Mouse (Mus musculus): ENCODE measurements around the gene Tnrc6c.
A peak's percentile ranks its signal among the peaks of the same experiment; 100 is the strongest.

Tnrc6c gene

DNA sequence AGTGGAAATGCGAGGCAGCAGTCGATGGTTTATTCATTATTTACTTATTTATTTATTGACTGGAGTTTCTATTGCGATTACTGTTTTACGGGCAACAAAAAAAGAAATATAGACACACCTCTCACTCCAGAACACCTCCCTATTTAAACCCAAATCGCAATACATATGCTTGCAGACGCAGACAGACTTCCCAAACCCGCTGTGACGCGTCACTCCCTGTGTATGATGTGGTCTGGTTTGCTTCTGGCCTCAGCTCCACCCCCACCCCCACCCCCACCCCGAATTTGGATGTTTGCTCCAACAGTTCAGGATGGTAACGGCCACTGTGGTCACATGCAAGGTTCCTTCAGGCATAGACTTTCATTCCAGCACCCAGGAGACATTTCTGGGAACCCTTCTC, 15.3 kb upstream of the Tnrc6c start:
- no peak for DNase-seq

DNA sequence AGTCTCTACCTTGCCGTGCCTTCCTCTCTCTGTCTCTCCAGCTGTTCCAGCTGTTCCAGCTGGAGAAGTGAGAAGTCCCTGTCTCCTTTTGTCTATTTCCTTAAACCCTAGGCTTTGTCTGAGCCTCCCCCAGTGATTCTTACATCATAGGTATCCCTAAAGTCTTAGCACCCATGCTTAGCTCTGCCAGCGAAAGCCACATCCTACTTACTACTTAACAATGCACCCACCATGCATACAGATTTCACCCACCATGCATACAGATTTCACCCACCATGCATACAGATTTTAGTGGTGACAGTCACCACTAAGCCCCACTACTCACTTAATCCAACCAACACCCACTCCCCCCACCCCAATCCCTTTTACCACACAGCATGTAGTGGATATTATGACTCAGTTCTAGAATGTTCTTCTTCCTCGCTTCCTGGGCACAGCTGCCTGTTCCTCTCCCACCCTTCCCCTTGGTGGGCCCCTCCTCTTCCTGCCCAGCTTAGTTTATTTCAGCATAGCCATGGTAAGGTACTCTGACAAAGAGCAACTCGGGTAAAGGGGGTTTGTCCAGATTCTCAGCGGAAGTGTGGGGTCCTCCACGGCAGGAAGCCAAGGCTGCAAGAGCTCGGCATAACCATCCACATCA, 14.6 kb upstream of the Tnrc6c start:
- DNase-seq: no peak

DNA sequence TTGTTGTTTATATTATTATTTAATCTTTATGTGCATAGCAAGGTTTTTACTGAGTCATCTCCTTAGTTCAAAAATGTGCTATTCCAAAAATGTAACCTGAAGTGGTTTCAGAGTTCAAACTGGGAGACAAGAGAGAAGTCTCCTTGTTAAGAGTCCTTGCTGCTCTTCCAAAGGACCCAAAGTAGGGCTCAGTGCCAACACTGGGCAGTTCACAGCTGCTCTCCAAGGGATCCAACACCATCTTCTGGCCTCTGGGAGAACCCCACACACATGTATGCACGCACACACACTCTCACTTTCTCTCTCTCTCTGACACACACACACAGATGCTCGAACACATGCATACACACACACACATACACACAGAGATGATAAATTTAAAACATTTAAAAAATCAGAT, 11.9 kb upstream of the Tnrc6c start:
- DNase-seq: peak; percentile 33 to 50

DNA sequence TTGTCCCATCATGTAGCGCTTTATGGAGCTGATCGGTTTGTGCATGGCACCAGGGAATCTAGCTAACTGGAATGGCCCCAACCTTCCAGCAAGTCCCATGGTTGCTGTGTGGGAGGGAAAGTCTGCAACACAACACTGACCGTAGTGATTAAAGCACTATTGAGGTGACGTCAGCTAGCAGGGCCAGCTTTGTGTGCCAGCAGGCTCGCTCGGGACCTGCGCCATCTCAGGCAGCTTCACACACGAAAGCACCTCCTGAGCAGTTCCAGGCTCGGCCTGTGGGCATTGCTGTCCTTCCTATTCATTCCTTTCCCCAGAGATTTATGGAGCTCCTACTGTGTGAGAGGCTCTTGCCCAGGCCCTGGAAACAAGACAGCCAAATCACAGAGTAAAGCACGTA, 10.8 kb upstream of the Tnrc6c start:
- peak; percentile 64 to 69 for DNase-seq

DNA sequence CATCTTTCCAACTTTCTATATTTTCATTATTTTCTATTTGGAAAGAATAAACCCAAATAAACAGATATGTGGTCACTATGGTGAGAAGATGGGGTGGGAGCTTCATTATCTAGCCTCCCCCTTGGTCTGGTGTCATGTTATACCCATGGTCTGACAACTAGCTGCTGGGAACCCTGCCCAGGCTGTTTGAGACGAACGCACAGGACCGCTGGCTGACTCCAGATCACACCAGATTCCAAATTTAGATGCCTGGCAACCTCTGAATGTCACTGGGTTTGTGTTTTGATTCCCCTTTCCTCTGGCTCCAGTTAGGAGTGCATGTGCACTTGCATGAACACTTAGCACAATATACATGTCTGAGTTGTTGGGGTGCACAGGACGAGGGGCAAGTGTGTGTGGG, 7.3 kb upstream of the Tnrc6c start:
- DNase-seq: peak; percentile 31 to 38

DNA sequence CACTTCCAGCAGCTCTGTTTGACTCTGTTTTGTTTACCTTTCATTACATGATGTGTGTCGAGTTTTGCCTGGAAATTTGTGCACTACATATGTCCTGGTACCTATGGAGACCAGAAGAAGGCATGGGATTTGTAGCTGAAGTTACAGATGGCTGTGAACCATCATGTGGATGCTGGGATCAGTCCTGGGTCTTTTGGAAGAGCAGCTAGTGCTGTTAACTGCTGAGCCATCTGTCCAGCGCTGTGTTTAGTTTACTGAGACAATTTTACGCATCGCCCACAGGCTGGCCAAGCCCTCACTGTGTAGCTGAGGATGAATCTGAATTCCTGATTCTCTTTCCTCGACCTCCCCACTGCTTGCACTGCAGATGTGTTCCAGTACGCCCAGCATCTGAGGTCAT, 6.1 kb upstream of the Tnrc6c start:
- peak; percentile 26 to 32 for DNase-seq

DNA sequence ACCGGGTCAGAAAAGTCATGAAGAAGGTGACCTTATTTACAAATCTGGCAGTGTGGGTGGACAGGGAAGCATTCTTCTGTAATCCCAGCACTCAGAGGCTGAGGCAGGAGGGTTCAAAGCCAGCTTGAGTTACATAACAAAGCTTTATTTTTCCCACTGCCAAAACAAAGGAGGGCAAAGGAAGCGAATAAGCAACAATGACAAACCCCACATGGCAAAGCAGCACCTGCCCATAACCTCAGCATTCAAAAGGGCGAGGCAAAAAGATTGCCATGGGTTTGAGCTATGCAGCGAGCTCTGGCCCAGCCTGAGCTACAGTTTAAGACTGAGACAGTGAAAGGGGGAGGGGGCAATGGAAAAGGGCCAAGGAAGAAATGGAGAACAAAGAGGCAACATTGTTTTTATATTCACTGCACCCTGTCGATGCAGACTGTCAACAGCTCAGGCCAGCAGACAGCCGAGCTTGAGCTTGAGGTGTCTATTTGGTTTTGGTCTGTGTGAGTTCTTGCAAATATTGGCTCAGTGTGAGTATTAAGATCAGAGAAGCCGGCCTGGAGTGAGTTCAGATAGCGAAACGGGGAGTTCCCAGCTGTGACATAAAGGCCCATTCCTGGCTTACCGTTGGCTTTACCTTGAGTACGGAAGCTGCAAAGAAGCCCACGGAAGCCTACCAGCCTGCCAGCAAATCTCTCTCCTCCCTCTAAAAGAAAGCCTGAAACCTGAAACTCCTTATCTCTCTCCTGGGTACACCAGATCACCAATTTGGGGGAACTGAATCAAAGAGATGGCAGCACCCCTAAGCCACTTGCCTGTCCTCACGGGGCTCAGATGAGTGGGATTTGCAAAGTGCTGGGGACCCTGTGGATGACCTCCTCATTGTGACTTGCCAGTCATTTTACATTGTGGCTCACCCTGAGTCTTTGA, 3.1 kb upstream of the Tnrc6c start:
- DNase-seq: no peak

DNA sequence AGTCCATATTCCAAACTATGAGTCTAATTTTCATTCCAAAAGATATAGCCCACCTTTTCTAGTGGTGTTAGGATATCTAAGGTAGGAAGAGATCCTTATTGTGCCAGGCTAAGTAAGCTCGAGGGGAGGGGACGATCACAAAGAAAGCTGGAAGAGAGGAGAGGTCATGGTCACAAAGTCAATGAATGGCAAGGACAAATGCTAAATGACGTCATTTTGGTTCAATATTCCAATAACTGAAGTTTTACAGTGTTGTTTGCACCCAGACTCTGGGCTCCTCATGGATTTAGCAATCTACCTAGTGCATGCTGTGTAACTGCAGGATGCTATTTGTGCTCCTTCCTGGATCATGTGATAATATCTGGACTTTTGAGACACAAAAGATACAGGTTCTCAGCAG, 1.2 kb upstream of the Tnrc6c start:
- no peak for DNase-seq

DNA sequence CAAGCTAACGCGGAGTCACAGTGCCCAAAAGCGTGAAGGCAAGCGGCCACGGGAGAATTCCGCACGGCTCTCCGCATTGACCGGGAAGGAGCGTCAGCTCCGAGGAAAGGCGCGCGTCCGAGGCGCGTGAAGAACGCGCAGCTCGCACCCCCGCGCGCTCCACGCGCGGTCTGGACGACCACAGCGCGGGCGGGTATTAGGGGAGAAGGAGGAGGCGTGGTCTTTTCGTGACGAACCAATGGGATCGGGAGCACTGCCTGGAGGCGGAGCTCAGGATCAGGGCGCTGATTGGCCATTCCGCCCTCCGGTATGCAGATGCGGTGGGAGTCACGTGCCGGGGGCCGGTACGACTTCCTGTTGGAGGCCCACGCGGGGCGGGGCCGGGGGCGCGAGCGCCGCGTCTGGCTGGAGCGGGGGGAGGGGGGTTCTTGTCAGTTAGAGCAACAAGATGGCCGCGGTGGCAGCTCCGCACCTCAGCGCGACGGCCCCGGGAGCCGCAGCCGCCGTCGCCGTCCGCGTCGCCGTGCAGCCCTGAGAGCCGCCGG, 363 bp downstream of the Tnrc6c start:
- DNase-seq: peak; percentile 99 to 100

DNA sequence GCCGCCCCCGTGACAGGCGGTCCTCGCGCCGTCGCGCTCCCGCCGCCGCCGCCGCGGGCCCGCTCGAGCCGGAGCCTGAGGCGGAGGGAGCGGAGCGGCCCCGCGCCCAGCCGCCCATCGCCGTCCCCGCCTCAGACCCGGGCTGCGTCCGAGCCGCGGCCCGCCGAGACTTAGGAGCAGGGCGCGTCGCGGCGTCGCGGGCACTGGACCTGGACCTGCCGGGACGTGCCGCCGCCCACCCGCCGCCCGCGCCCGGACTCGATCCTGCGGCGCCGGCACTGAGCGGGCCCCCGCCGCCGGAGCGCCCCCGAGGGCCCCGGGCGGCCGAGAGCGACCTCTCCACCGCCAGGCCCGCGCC, 824 bp downstream of the Tnrc6c start:
- DNase-seq: no peak

DNA sequence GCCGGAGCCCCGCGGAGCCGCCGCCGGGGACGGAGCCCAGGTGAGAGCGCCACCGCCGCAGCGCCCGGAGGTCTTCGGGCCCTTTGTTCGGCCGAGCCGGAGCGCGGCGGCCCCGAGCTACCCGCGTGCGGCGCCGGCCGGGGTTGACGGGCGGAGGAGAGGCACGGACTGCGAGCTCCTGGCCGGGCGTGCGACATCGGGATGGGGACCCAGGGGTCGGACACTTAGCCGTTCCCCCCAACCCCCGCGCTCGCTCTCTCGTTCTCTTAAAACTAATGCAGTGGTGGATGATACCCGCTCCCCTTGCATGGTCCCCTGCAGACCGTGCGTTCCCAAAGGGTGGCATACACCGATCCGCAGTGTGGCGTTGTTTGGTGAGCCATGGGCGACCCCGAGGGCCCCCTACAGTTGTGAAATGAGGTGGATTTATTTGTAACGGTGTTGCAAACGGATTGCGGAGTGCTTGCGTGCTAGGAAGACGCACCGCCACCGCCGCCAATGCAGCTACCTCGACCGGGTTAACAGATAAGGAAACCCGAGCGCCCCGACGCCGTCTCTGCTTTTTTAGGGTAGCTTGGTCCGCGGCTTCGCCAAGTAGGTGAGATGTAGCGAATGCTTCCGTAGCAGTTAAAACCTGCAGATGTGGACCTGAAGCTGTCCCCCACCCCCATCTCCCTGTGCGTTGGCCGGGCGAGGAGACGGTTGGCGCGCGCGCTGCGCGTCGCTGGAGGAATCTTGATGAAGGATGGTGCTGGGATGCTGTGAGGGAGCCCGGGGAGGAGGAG, 1.4 kb downstream of the Tnrc6c start:
- peak; percentile 75 for DNase-seq

DNA sequence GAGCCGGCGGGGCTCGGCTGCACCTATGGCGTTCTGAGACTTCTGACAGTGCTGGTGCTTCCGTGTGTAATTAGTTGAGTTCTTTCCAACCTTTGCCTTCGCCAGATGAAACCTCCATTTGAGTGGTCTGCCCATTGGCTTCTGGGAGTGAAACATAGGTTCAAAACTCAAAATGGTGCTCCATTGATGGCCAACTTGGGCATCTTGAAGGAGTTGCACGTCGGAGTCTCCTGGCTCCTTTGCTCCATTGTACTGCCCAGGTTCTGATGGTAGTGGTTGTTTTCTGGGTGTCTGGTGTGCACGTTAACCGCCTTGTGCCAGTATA, 1.9 kb downstream of the Tnrc6c start:
- DNase-seq: no peak

DNA sequence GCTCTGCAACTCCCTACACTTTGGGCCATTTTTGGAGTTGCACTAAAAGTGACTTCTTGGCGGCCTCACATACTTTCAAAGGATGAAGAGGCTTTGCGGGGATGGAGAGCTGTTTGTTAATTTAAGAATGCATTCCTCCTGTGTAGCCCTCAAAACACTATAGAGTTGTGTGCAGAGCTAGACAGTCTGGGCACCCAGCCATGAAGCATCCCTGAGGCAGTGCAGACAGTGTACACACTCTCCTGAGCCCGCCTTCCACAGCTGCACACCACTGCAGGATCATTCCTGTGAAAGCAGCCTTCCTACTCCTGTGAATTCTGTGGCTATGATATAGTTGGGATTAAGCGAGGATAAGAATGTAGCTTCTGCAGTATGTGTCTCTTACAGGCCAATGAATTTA, 4.9 kb downstream of the Tnrc6c start:
- peak; percentile 49 to 66 for DNase-seq

DNA sequence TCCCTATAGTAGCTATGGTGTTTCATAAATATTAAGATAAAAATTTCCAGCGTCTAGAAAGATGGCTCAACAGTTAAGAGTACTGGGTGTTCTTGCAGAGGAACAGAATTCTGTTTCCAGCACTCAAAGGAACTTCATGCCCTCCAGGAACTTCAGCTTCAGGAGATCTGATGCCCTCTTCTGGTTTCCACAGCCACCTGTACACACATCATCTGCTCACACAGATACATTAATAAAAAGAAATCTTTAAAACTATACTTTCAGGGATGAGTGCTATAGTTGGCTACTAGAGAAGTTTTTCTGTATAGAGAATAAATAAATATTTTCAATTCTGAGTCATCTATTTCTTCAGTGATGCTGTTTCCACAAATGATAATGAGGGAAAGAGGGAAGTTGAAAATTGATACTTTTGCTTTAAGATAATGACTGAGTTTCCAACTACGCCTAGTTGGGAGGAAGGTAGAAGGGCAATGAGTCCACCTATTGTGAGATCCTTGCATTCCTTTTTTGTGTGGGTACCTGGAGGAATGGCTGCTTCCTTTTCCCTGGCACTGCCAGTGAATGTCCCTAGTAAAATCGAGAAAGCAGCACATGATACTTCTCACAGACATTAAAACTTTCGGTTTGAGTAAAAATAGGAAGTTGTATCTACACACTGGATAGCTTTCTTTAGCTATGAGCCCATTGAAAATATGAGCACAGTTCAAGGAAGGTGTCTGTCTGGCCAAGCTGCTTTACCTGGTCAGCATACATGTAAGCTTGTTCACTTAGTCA, 9.1 kb downstream of the Tnrc6c start:
- DNase-seq: no peak

DNA sequence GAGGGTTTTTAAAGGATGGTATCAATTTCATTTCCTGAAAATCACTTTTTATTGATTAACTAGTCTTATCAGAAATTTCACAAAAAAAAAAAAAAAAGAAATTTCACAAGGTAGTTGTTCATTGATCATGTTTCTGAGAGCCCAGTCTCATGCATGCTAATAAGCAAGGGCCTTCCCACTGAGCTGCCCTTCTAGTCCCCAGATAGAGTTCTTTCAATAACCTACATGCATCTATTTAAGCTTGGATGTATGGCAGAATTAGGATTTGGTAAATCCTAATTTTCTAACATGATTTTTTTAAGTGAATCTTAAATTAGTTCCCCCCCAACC, 9.7 kb downstream of the Tnrc6c start:
- no peak for DNase-seq

DNA sequence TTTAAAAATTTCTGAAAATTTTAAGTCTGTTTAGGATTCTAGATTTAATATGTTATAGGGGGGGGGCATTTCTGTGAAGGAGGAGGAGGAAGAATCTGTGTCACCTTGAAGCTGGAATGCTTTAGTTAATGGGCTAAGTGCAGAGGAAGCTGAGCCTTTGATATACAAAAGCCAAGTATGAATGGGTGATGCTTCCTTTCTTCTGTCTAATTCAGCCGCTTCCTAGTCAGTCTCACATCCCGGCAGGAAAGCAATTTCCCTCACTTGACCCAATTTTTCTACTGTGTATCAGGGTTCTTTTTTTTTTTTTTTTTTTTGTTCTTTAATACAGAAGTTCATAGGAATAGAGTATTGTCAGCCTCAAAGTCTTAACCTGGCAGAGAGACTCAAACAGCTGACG, 11.1 kb downstream of the Tnrc6c start:
- no peak for DNase-seq

DNA sequence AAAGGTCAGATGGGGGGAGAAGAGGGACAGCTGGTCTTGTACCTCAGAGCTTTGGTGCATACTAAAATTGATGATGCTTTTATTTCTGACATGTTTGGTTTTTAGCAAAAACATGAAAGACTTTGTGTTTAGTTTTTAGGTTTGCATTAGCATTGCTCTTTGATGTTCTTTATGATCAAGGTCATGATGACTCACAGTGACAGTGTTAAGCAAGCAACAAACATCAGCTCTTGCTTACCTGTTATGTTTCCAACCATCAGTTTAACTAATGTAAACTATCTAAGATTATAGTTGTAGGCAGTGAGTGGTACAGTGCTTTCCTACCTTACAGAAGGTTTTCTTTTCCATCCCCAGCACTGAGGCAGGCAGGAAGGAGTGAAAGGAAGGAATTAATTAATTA, 12.5 kb downstream of the Tnrc6c start:
- DNase-seq: no peak

DNA sequence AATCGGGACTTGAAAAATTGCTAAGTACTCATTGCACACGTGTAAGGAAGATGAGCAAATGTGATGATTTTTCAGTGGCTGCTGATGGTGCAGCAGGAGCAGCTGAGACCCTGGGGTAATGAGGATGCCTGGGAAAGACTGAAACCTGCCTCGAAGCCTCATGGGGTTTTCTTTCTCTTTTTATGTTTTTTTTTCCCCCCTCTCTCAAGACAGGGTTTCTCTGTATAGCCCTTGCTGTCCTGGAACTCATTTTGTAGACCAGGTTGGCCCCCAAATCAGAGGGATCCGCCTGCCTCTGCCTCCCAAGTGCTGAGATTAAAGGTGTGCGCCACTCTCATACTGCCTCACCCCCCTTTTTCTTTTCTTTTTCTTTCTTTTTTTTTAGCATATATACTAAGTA, 13.1 kb downstream of the Tnrc6c start:
- no peak for DNase-seq

DNA sequence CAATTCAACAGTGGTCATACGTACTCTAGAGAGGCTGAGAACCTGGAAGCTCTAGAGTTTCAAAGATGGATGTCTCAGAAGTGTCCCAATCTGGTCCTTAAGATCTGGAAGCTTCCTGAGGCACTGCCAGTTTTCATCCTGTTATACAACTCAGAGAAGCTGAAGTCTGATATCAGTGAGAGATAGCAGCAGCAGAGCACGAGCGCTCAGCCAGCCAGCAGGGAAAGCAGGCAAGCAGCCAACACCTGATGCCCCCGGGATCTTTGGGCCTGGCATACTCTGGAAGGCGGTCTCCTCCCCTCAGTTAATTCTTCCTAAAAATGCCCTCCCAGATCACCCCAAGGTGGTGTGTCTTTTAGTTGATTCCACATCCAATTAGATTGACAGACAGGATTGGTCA, 13.7 kb downstream of the Tnrc6c start:
- DNase-seq: peak; percentile 74 to 79

DNA sequence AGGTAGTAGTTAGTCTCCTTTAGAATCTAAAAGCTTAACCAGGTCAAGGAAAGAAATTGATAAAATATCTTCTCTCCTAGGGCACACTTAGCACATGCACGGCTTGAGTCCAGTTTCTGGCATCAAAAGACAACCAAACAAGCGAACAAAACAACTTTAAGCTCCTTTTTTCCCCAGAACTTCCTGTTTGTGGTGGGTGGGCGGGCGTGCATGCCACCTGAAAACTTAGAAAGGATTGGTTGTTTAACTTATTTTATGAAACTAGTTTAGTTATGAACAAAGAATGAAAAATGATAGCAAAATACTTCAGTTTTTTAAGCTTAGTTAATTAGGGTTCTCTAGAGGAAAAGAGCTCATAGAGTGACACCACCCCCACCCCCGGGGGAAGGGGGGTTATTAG, 17.5 kb downstream of the Tnrc6c start:
- DNase-seq: no peak

DNA sequence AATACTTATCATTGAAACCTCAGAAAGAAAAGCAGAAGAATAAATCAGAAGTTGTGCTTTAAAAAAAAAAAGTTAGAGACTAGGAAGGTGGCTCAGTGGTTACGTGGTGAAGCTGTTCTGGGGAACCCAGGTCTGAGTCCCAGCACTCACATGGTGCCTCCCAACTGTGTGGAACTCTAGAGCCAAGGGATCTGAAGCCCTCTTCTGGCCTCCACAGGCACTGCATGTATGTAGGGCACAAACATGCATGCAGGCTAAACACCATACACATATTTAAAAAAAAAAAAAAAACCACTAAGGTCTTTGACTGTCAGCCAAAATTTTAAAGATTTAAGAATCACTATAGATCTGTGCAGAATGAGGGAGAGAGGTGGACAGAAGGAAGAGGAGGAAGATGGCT, 20.4 kb downstream of the Tnrc6c start:
- no peak for DNase-seq

DNA sequence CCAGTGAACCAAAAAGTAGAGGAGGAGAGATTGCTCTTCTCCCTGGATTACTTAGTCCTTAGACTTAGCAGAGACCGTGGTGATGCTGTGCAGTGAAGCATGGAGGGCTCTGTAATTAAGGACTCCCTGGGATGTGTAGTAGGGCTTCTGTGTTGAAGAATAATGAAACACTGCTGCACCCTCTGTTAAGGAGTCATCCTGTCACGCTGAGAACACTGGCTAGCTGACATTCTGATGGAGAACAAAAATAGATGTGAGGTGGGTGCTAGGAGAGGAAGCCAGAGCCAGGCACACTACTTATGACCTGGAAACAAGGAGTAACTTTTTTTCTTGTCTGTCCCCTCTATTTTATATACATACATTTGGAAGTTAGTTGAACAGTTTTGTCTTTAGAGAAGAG, 22.6 kb downstream of the Tnrc6c start:
- no peak for DNase-seq

DNA sequence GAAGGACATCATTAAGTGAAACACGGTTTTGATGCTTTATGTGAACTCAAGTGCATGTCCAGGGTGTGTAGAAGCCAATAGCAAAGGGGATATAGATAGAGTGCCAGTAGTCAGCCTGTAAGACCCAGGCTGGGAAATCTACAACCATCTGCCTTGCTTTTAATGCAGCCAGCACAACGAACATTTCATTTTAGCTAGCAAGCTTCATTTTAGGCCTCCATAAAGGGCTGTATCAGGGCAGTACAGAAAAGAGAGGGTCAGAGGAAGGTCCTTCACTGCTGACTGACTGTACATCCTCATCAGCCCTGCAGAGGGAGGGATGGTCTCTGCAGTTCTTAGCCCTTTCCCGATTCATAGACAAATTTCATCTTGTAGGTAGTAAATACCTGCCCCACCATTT, 23.0 kb downstream of the Tnrc6c start:
- DNase-seq: no peak
